26 mouse cellular contexts compared by ENCODE assay signal in the genomic region with DNA sequence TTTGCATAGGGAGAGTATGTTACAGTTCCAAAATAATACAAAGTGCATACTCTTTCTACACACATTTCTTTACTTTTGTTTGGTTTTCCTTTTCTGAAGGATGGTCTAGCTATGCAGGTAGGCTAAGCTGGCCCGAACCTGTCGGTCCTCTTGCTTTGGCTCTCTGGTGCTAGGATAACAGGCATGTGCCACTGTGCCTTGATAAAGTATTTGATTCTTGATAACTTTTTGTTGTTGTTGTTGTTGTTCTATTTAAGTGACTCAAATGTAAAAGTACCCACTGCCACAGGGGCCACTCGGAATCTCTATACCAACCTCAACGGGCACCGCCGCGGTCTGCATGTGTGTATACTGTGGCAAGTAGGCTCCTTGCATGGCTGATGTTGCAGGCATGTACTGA. TPM values are rescaled to one million over a fixed set of nuclear protein-coding genes. Genes with fewer than 3 reads are reported as not detected.
DNase-seq lines count a peak whose midpoint lies in the region; ATAC-seq lines count a peak whose summit lies in the region.
"Had no signal": no experiment of that assay in that cellular context is flagged by ENCODE, and none has a peak within 500 bp of the region (broad histone marks: within the 10 kb centered on the region; RNA-seq: fewer than 3 reads in every experiment).

No protein-coding gene starts in this region.

- H3K27me3 ChIP-seq in intestine, embryonic 14.5 days (replicated peaks; ENCODE audit: control insufficient read depth, insufficient read depth, low read length), result no peaks in the 10 kb centered on the region
- H3K27me3 ChIP-seq in intestine, embryonic 15.5 days (replicated peaks), result no peaks in the 10 kb centered on the region
- no peaks in the 10 kb centered on the region for H3K27me3 ChIP-seq in lung, embryonic 16.5 days (ENCODE audit: control insufficient read depth, insufficient read depth, low read depth, low read length)
- no peaks in the 10 kb centered on the region for H3K27me3 ChIP-seq in midbrain, embryonic 11.5 days (ENCODE audit: control insufficient read depth, insufficient read depth, low read length)
- no peaks in the 10 kb centered on the region for H3K27me3 ChIP-seq in midbrain, embryonic 14.5 days (ENCODE audit: control insufficient read depth, insufficient read depth, low read length)
- H3K27me3 ChIP-seq: CH12.LX; embryonic facial prominence, embryonic 12.5 days; forebrain, embryonic 13.5 days; Patski had no signal

- no peak overlapping the region for H3K27ac ChIP-seq in intestine, embryonic 14.5 days (ENCODE audit: low read depth)
- H3K27ac ChIP-seq in intestine, embryonic 15.5 days, result no peak overlapping the region
- H3K27ac ChIP-seq in lung, embryonic 16.5 days (ENCODE audit: low read length), result peak overlapping the region; percentile 46; the same call in 1 of the 2 replicates
- H3K27ac ChIP-seq in midbrain, embryonic 11.5 days (ENCODE audit: low read depth, low read length), result no peak overlapping the region
- H3K27ac ChIP-seq in midbrain, embryonic 14.5 days (replicated peaks; ENCODE audit: low read depth, low read length), result no peak overlapping the region
- H3K27ac ChIP-seq: embryonic facial prominence, embryonic 10.5 days; embryonic facial prominence, embryonic 12.5 days; forebrain, embryonic 13.5 days had no signal

- no peak overlapping the region for H3K9ac ChIP-seq in intestine, embryonic 14.5 days (ENCODE audit: low read length)
- H3K9ac ChIP-seq in intestine, embryonic 15.5 days, result no peak overlapping the region
- H3K9ac ChIP-seq in lung, embryonic 16.5 days (ENCODE audit: low read length), result no peak overlapping the region
- no peak overlapping the region for H3K9ac ChIP-seq in midbrain, embryonic 11.5 days (ENCODE audit: low read length)
- no peak overlapping the region for H3K9ac ChIP-seq in midbrain, embryonic 14.5 days (replicated peaks; ENCODE audit: low read length)
- H3K9ac ChIP-seq: embryonic facial prominence, embryonic 12.5 days; forebrain, embryonic 13.5 days had no signal

- no peak for ATAC-seq in intestine, embryonic 14.5 days (replicated peaks; ENCODE audit: low FRiP score, low TSS enrichment, low read depth)
- no peak for ATAC-seq in intestine, embryonic 15.5 days
- ATAC-seq in lung, embryonic 16.5 days (ENCODE audit: low read depth), result peak; percentile 38; the same call in 1 of the 2 replicates
- ATAC-seq in midbrain, embryonic 11.5 days (ENCODE audit: low FRiP score), result no peak
- ATAC-seq in midbrain, embryonic 14.5 days (ENCODE audit: low FRiP score, low TSS enrichment), result no peak
- ATAC-seq: activated CD4-positive, CD25-positive, alpha-beta regulatory T cell, adult 4 months; CD4-positive, CD25-positive, alpha-beta regulatory T cell, adult 4 months; forebrain, embryonic 13.5 days had no signal

- H3K4me1 ChIP-seq in intestine, embryonic 14.5 days (replicated peaks; ENCODE audit: control insufficient read depth, insufficient read depth, low read length), result peaks cover 4% of the 10 kb centered on the region; the same call in 1 of the 2 replicates
- H3K4me1 ChIP-seq in intestine, embryonic 15.5 days (replicated peaks), result no peaks in the 10 kb centered on the region
- H3K4me1 ChIP-seq in lung, embryonic 16.5 days (replicated peaks; ENCODE audit: control insufficient read depth, insufficient read depth, low read length), result 0 out of 2 replicates have a peak, but pooled peaks cover 3% of the 10 kb centered on the region
- H3K4me1 ChIP-seq in midbrain, embryonic 11.5 days (ENCODE audit: control insufficient read depth, insufficient read depth, low read length), result no peaks in the 10 kb centered on the region
- no peaks in the 10 kb centered on the region for H3K4me1 ChIP-seq in midbrain, embryonic 14.5 days (ENCODE audit: control insufficient read depth, insufficient read depth, low read length)
- H3K4me1 ChIP-seq: embryonic facial prominence, embryonic 10.5 days; embryonic facial prominence, embryonic 12.5 days; forebrain, embryonic 13.5 days had no signal

- peaks cover 48% of the 10 kb centered on the region for H3K36me3 ChIP-seq in intestine, embryonic 14.5 days (ENCODE audit: control insufficient read depth, insufficient read depth, low read length)
- H3K36me3 ChIP-seq in intestine, embryonic 15.5 days, result peaks cover 9% of the 10 kb centered on the region; the same call in 1 of the 2 replicates
- H3K36me3 ChIP-seq in lung, embryonic 16.5 days (ENCODE audit: control insufficient read depth, insufficient read depth, low read length), result peaks cover 37% of the 10 kb centered on the region
- H3K36me3 ChIP-seq in midbrain, embryonic 11.5 days (ENCODE audit: control insufficient read depth, insufficient read depth, low read length), result no peaks in the 10 kb centered on the region
- 0 out of 2 replicates have a peak, but pooled peaks cover 2% of the 10 kb centered on the region for H3K36me3 ChIP-seq in midbrain, embryonic 14.5 days (ENCODE audit: control insufficient read depth, insufficient read depth, low read length)

- no peak overlapping the region for H3K4me3 ChIP-seq in intestine, embryonic 14.5 days (ENCODE audit: low read depth, low read length)
- H3K4me3 ChIP-seq in intestine, embryonic 15.5 days (replicated peaks), result no peak overlapping the region
- no peak overlapping the region for H3K4me3 ChIP-seq in lung, embryonic 16.5 days (ENCODE audit: low read length)
- H3K4me3 ChIP-seq in midbrain, embryonic 11.5 days (ENCODE audit: low read depth, low read length), result no peak overlapping the region
- H3K4me3 ChIP-seq in midbrain, embryonic 14.5 days (replicated peaks; ENCODE audit: low read depth, low read length), result no peak overlapping the region
- H3K4me3 ChIP-seq: embryonic facial prominence, embryonic 10.5 days; embryonic facial prominence, embryonic 12.5 days; forebrain, embryonic 13.5 days had no signal

- no peaks in the 10 kb centered on the region for H3K9me3 ChIP-seq in intestine, embryonic 14.5 days (ENCODE audit: control insufficient read depth, low read length)
- H3K9me3 ChIP-seq in intestine, embryonic 15.5 days, result no peaks in the 10 kb centered on the region
- no peaks in the 10 kb centered on the region for H3K9me3 ChIP-seq in lung, embryonic 16.5 days (ENCODE audit: control insufficient read depth, low read length)
- H3K9me3 ChIP-seq in midbrain, embryonic 11.5 days (ENCODE audit: control insufficient read depth, low read length), result no peaks in the 10 kb centered on the region
- no peaks in the 10 kb centered on the region for H3K9me3 ChIP-seq in midbrain, embryonic 14.5 days (ENCODE audit: control insufficient read depth, low read length)
- H3K9me3 ChIP-seq: embryonic facial prominence, embryonic 10.5 days; embryonic facial prominence, embryonic 12.5 days; forebrain, embryonic 13.5 days; G1E had no signal

- H3K4me2 ChIP-seq in intestine, embryonic 14.5 days (ENCODE audit: low read length), result no peak overlapping the region
- H3K4me2 ChIP-seq in intestine, embryonic 15.5 days (replicated peaks), result no peak overlapping the region
- H3K4me2 ChIP-seq in lung, embryonic 16.5 days (ENCODE audit: low read depth, low read length), result no peak overlapping the region
- H3K4me2 ChIP-seq in midbrain, embryonic 11.5 days, result no peak overlapping the region
- H3K4me2 ChIP-seq in midbrain, embryonic 14.5 days (ENCODE audit: low read length), result no peak overlapping the region
- H3K4me2 ChIP-seq: embryonic facial prominence, embryonic 12.5 days; forebrain, embryonic 13.5 days had no signal

- WGBS in intestine, embryonic 14.5 days, result 99% methylated on average over 7 of the region's 7 CpGs
- WGBS in intestine, embryonic 15.5 days, result 95% methylated on average over 7 of the region's 7 CpGs
- 90% methylated on average over 7 of the region's 7 CpGs for WGBS in lung, embryonic 16.5 days
- WGBS in midbrain, embryonic 11.5 days, result 96% methylated on average over 7 of the region's 7 CpGs
- WGBS in midbrain, embryonic 14.5 days, result 98% methylated on average over 7 of the region's 7 CpGs

- peak; percentile 46 for DNase-seq in heart, adult 11 months
- DNase-seq in heart, adult 9 months (ENCODE audit: low spot score in 2 of 2), result no peak
- DNase-seq in intestine, embryonic 14.5 days (ENCODE audit: low spot score), result peak; percentile 28
- no peak for DNase-seq in lung, postnatal 4 days
- peak; percentile 54 for DNase-seq in midbrain, embryonic 11.5 days (ENCODE audit: low spot score, missing footprints)
- no peak for DNase-seq in midbrain, embryonic 14.5 days
- DNase-seq: adrenal gland, adult 8-10 months; adrenal gland, postnatal 14 days; adrenal gland, postnatal 36 days; B cell, adult 2 months; cerebellum, adult 11-12 months; cerebellum, adult 2 months; cerebellum, adult 9-10 months; cerebellum, postnatal 10 days; cerebellum, postnatal 25 days had no signal

RNA-seq across cellular contexts. Expression of gene Itgb6, which starts 32.7 kb away (rescaled TPM):
- polyA plus RNA-seq in intestine, embryonic 14.5 days (2014; fragmentation: Nextera tagmentation; extraction: Ambion mirVana), result 9.6 and 9.7 TPM in 2 replicates
- polyA plus RNA-seq in intestine, embryonic 15.5 days (2015; fragmentation: Nextera tagmentation; extraction: Ambion mirVana), result 8.8 and 9.0 TPM in 2 replicates
- 10.0 and 12.4 TPM in 2 replicates for polyA plus RNA-seq in lung, embryonic 16.5 days (2015; fragmentation: Nextera tagmentation; extraction: Ambion mirVana)
- polyA plus RNA-seq in midbrain, embryonic 11.5 days (2014; fragmentation: Nextera tagmentation; extraction: Ambion mirVana), result 0.28 and 0.40 TPM in 2 replicates
- not detected in 2 replicates for polyA plus RNA-seq in midbrain, embryonic 14.5 days (2014; fragmentation: Nextera tagmentation; extraction: Ambion mirVana)
- polyA plus RNA-seq: cortical plate, adult 2 months; forebrain, embryonic 13.5 days; G1E had no signal

Comparison
In these comparisons a context has a peak if more than half of its experiments do, and no peak if none do; other contexts are left out.
1. DNase-seq: peak in heart, adult 11 months (single experiment), intestine, embryonic 14.5 days (single experiment) and midbrain, embryonic 11.5 days (single experiment); none in heart, adult 9 months (0 of 2), lung, postnatal 4 days (0 of 2) and midbrain, embryonic 14.5 days (single experiment).